Mouse (Mus musculus): ENCODE measurements at regions not wholly inside any gene's neighbourhood (a gene's known extent, or its start where the extent isn't known, plus 50 kb on each side); places are given as distances from the start of the nearest gene placed in this dataset.

DNA sequence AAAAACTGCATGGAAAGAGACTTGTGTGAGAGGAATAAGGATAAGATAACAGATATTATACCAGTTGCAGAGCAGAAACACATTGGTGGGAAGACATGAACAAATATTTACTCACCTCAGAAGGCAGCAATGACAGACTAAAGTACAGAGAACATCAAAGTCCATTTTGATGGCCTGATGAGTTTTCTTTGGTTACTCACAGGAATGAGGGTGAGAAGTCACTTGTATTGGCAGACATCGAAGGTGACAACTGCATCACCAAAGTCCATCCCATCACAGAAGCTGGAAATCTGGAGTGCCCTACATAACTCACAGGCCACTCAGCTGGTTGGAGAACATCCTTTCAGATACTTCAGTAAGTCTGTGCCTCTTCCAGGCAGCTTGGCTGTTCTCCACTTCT, 60.1 kb upstream of the Gm765 start:
- TF ChIP-seq E2F4 (IDR thresholded peaks at IDR 0.05; ENCODE audit: insufficient read depth) = no peak
- no peak for TF ChIP-seq USF1 (IDR thresholded peaks at IDR 0.05; ENCODE audit: low read depth)
- TF ChIP-seq POLR2A (IDR thresholded peaks at IDR 0.05; ENCODE audit: insufficient read length, low read depth) = no peak
- TF ChIP-seq MAX (IDR thresholded peaks at IDR 0.05; ENCODE audit: low read depth) = no peak
- TF ChIP-seq POLR2AphosphoS2 (IDR thresholded peaks at IDR 0.05; ENCODE audit: insufficient read length, low read depth) = no peak
- TF ChIP-seq TCF12 (IDR thresholded peaks at IDR 0.05; ENCODE audit: insufficient read depth, poor library complexity, severe bottlenecking) = no peak
- no peak for TF ChIP-seq CEBPB (IDR thresholded peaks at IDR 0.05; ENCODE audit: insufficient read depth, poor library complexity, severe bottlenecking)

Measured in myocyte (in vitro differentiated cells).